Mouse (Mus musculus) E14TG2a.4 (cell line): Measurements from ENCODE around the gene Nrxn3.

Experiments
- H3K27me3 ChIP-seq: 2 replicates; pipeline ENCODE4 v1.6.1; 2014; ENCODE audit warnings: low read length, control low read depth; ENCODE audit not compliant: insufficient read depth
- H3K36me3 ChIP-seq: 2 replicates; pipeline ENCODE4 v1.6.1; 2014; ENCODE audit warnings: low read length, control low read depth; ENCODE audit not compliant: insufficient read depth
- H3K4me1 ChIP-seq: replicated peaks from 2 replicates; pipeline ENCODE4 v1.6.1; 2014; ENCODE audit warnings: low read depth, low read length, control low read depth
- H3K4me3 ChIP-seq: replicated peaks from 2 replicates; pipeline ENCODE4 v1.5.1; 2014; ENCODE audit warnings: mild to moderate bottlenecking, low read length
- H3K9me3 ChIP-seq: 2 replicates; pipeline ENCODE4 v1.6.1; 2014; ENCODE audit warnings: low read length, control low read depth
- CTCF ChIP-seq: conservative IDR thresholded peaks from 2 replicates; pipeline ENCODE4 v1.5.1; 2014; ENCODE audit warnings: low read length
- NANOG ChIP-seq: IDR thresholded peaks from 2 replicates; pipeline ENCODE4 v1.6.1; 2014; ENCODE audit warnings: borderline replicate concordance, low read length, mixed read lengths
- POU5F1 ChIP-seq: IDR thresholded peaks from 2 replicates; pipeline ENCODE4 v1.6.1; 2014; ENCODE audit warnings: low read length, borderline replicate concordance

Nrxn3 gene

GRCm38 (mm10) chr12:89720945-89721344 lies 998.3 kb downstream of the Nrxn3 start:
- Histone ChIP-seq H3K4me1 (no peaks in the 10 kb centered on the region), H3K36me3 (no peaks in the 10 kb centered on the region), H3K4me3 (no peak overlapping the region), H3K27me3 (no peaks in the 10 kb centered on the region), H3K9me3 (no peaks in the 10 kb centered on the region)
- TF ChIP-seq POU5F1: no peak
- TF ChIP-seq CTCF: no peak
- TF ChIP-seq NANOG: no peak

GRCm38 (mm10) chr12:89722462-89722861 lies 999.8 kb downstream of the Nrxn3 start:
- TF ChIP-seq CTCF (no peak), POU5F1 (no peak), NANOG (no peak)
- H3K36me3 ChIP-seq: no peaks in the 10 kb centered on the region
- H3K4me1 ChIP-seq: no peaks in the 10 kb centered on the region
- H3K4me3 ChIP-seq: no peak overlapping the region
- H3K9me3 ChIP-seq: no peaks in the 10 kb centered on the region
- H3K27me3 ChIP-seq: no peaks in the 10 kb centered on the region

- Histone ChIP-seq H3K27me3 (no peaks in the 10 kb centered on the region), H3K9me3 (no peaks in the 10 kb centered on the region), H3K36me3 (no peaks in the 10 kb centered on the region), H3K4me3 (no peak overlapping the region), H3K4me1 (no peaks in the 10 kb centered on the region)
- TF ChIP-seq CTCF: no peak
- TF ChIP-seq NANOG: no peak
- TF ChIP-seq POU5F1: no peak
These were observed 1001.4 kb downstream of the Nrxn3 start for GRCm38 (mm10) chr12:89724048-89724447.

- H3K4me1 ChIP-seq: no peaks in the 10 kb centered on the region
- H3K36me3 ChIP-seq: no peaks in the 10 kb centered on the region
- no peaks in the 10 kb centered on the region for H3K9me3 ChIP-seq
- H3K4me3 ChIP-seq: no peak overlapping the region
- TF ChIP-seq NANOG: no peak
- TF ChIP-seq CTCF: no peak
- TF ChIP-seq POU5F1: no peak
- H3K27me3 ChIP-seq: no peaks in the 10 kb centered on the region
These were observed 1019.6 kb downstream of the Nrxn3 start for GRCm38 (mm10) chr12:89742326-89742725.

GRCm38 (mm10) chr12:89742796-89743195 lies 1020.1 kb downstream of the Nrxn3 start:
- Histone ChIP-seq H3K9me3 (no peaks in the 10 kb centered on the region), H3K36me3 (no peaks in the 10 kb centered on the region), H3K4me3 (no peak overlapping the region), H3K27me3 (no peaks in the 10 kb centered on the region), H3K4me1 (no peaks in the 10 kb centered on the region)
- TF ChIP-seq NANOG: no peak
- no peak for TF ChIP-seq POU5F1
- no peak for TF ChIP-seq CTCF

- Histone ChIP-seq H3K36me3 (no peaks in the 10 kb centered on the region), H3K9me3 (no peaks in the 10 kb centered on the region), H3K4me3 (no peak overlapping the region), H3K4me1 (no peaks in the 10 kb centered on the region), H3K27me3 (no peaks in the 10 kb centered on the region)
- TF ChIP-seq CTCF (no peak), NANOG (no peak), POU5F1 (no peak)
These were observed 1041.8 kb downstream of the Nrxn3 start for GRCm38 (mm10) chr12:89764191-89765082.

- H3K27me3 ChIP-seq: no peaks in the 10 kb centered on the region
- no peaks in the 10 kb centered on the region for H3K36me3 ChIP-seq
- no peaks in the 10 kb centered on the region for H3K4me1 ChIP-seq
- H3K9me3 ChIP-seq: no peaks in the 10 kb centered on the region
- no peak overlapping the region for H3K4me3 ChIP-seq
- TF ChIP-seq POU5F1 (no peak), NANOG (no peak), CTCF (no peak)
These were observed 1042.5 kb downstream of the Nrxn3 start for GRCm38 (mm10) chr12:89765179-89765578.

GRCm38 (mm10) chr12:89788794-89789193 lies 1066.1 kb downstream of the Nrxn3 start:
- H3K9me3 ChIP-seq: no peaks in the 10 kb centered on the region
- no peak overlapping the region for H3K4me3 ChIP-seq
- no peaks in the 10 kb centered on the region for H3K27me3 ChIP-seq
- TF ChIP-seq NANOG (no peak), POU5F1 (no peak), CTCF (no peak)
- no peaks in the 10 kb centered on the region for H3K4me1 ChIP-seq
- no peaks in the 10 kb centered on the region for H3K36me3 ChIP-seq

- Histone ChIP-seq H3K4me1 (no peaks in the 10 kb centered on the region), H3K27me3 (no peaks in the 10 kb centered on the region), H3K4me3 (no peak overlapping the region), H3K9me3 (no peaks in the 10 kb centered on the region), H3K36me3 (no peaks in the 10 kb centered on the region)
- TF ChIP-seq CTCF: no peak
- no peak for TF ChIP-seq POU5F1
- TF ChIP-seq NANOG: no peak
These were observed 1067.3 kb downstream of the Nrxn3 start for GRCm38 (mm10) chr12:89789981-89790380.
